Mouse (Mus musculus) frontal cortex, postnatal 25 days (tissue): ENCODE data around the gene Aff3.

Source experiments
- DNase-seq, 2 experiments: peaks; one replicate each; pipeline ENCODE4 v3.0.0; 2022; ENCODE audit warnings: low spot score in 2 of 2

Gene Aff3

GRCm38 (mm10) chr1:38392928-38393327 is 271.8 kb downstream of the Aff3 start:
- DNase-seq: peak; percentile 56 to 59

- no peak for DNase-seq
Measured at GRCm38 (mm10) chr1:38390886-38391249, 273.9 kb downstream of the Aff3 start.

- no peak for DNase-seq
Measured at GRCm38 (mm10) chr1:38390235-38390885, 274.4 kb downstream of the Aff3 start.

- DNase-seq: no peak
Measured at GRCm38 (mm10) chr1:38389576-38389975, 275.2 kb downstream of the Aff3 start.

GRCm38 (mm10) chr1:38388466-38388865 is 276.3 kb downstream of the Aff3 start:
- no peak for DNase-seq

GRCm38 (mm10) chr1:38387438-38387837 is 277.3 kb downstream of the Aff3 start:
- DNase-seq: no peak

- DNase-seq: no peak
Measured at GRCm38 (mm10) chr1:38384457-38385121, 280.2 kb downstream of the Aff3 start.

- no peak for DNase-seq
Measured at GRCm38 (mm10) chr1:38384010-38384409, 280.7 kb downstream of the Aff3 start.

GRCm38 (mm10) chr1:38382683-38383082 is 282.1 kb downstream of the Aff3 start:
- no peak for DNase-seq

- no peak for DNase-seq
Measured at GRCm38 (mm10) chr1:38377930-38378329, 286.8 kb downstream of the Aff3 start.

- DNase-seq: no peak
Measured at GRCm38 (mm10) chr1:38369166-38369565, 295.6 kb downstream of the Aff3 start.

GRCm38 (mm10) chr1:38368081-38368689 is 296.6 kb downstream of the Aff3 start:
- no peak for DNase-seq

GRCm38 (mm10) chr1:38367404-38368080 is 297.2 kb downstream of the Aff3 start:
- DNase-seq: no peak

- no peak for DNase-seq
Measured at GRCm38 (mm10) chr1:38363856-38364255, 300.9 kb downstream of the Aff3 start.

GRCm38 (mm10) chr1:38362275-38362674 is 302.5 kb downstream of the Aff3 start:
- DNase-seq: no peak

- peak; percentile 23 to 33 for DNase-seq
Measured at GRCm38 (mm10) chr1:38358797-38359349, 305.9 kb downstream of the Aff3 start.

- DNase-seq: no peak
Measured at GRCm38 (mm10) chr1:38357933-38358796, 306.6 kb downstream of the Aff3 start.

- DNase-seq: no peak
Measured at GRCm38 (mm10) chr1:38354585-38354984, 310.2 kb downstream of the Aff3 start.

- no peak for DNase-seq
Measured at GRCm38 (mm10) chr1:38347346-38347745, 317.4 kb downstream of the Aff3 start.

GRCm38 (mm10) chr1:38334206-38334605 is 330.5 kb downstream of the Aff3 start:
- DNase-seq: no peak

- DNase-seq: no peak
Measured at GRCm38 (mm10) chr1:38332919-38333318, 331.8 kb downstream of the Aff3 start.
